Mouse (Mus musculus): ENCODE results near the gene Nrxn2.

Nrxn2 gene

DNA sequence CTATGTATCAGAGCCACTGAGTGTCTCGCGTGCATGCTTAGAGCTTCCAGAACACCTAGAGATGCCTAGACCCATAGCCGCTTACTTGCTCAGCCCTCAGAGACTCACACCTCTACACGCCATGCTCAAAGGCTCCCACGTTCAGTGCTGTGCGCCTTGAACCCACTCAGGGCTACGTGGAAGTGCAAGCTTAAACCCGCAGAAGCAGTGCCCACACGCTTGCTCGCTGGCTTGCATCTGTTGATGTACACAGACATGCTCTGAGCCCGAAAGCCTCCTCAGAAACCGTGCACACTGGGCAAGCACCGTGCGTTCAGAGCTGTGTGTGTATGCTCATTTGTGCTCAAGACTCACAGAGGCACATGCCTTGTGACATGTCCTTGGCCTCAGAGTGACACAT is 103.8 kb downstream of the Nrxn2 start:
- DNase-seq: no peak

DNA sequence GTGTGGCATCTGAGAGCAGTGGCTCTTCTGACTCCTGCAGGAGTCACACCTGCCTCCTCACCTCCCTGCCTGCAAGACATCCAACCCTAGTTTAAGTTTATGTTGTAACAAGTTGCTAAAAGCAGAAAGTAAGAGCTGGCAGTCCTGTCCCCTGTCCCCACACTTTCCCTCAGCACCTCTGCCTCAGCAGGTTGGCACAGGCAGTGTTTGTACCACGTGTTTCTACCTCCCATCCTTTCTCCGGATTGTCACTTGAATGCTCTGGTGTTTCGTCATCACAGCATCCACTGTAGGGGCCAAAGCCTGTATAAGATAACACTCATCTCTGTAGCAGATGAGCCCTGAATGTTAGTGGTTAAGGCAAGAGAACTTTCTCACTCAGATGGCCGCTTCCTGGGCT is 106.5 kb downstream of the Nrxn2 start:
- DNase-seq: no peak

DNA sequence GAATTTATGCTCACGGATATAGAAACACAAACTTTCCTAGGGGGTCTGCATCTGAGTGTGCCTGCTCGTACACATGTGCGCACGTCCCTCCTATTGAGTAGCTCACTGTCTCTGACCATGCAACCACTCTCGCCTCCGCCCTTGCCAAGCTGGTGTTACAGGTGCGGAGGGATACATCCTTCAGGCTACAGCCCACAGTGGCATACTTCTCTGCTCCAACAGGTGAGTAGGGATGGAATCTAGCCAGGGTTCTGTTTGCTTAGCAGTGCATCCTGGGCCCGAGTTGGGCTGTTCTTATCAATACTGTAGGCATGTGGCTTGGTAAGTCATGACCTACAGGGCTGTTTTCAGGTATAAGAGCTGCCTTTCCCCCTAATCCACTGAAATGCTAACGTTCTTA is 107.5 kb downstream of the Nrxn2 start:
- no peak for DNase-seq

DNA sequence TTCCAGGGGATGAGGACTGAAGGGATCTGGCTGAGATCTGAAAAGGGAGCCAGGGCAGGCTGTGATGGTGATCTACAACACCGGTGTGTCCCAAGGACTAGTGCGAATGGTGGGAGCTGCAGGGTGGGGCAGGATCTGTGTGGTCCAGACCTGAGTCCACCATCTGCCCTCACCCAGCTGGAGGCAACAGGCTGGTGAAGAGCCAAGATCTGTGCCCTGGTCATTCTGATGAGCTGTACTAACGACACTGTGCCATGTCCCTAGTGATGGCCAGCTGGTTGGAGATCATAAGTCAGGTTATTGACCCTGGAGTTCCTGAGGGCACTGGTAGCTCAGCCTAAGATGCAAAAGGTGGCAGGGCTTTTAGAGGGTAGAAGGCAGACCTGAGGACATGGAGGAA is 108.9 kb downstream of the Nrxn2 start:
- DNase-seq: no peak

DNA sequence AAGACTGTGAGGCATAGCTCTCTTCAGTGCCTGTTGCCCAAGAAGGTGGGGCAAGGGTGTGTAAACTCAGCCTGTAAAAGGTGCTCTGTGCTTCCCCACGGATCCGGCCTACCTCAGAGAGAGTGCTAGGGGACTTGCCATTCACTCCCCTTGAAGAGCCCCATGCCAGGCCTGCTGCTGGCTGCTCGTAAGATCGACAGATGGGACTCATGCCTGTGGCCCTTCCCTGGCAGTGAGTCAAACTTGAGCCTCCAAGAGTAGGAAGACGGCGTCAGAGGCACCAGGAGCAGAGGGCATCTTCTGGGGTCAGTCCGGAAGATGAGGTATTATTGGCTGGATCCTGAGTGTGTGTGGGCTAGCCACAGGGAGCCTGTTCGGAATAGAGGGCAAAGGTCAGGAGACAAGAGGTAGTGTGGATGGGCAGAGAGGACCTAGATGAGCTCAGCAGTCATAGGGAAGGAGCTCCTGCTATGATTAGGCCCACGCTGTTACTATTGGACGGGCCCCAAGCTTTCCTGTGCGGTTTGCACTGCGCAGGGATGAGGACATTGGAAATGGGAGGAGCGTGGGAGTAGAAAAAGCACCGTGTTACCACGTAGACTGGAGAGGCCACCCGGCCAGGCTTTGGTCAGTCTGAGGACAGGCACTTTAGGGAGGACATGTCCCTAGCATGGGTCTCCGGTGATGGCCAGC is 109.5 kb downstream of the Nrxn2 start:
- no peak for DNase-seq

DNA sequence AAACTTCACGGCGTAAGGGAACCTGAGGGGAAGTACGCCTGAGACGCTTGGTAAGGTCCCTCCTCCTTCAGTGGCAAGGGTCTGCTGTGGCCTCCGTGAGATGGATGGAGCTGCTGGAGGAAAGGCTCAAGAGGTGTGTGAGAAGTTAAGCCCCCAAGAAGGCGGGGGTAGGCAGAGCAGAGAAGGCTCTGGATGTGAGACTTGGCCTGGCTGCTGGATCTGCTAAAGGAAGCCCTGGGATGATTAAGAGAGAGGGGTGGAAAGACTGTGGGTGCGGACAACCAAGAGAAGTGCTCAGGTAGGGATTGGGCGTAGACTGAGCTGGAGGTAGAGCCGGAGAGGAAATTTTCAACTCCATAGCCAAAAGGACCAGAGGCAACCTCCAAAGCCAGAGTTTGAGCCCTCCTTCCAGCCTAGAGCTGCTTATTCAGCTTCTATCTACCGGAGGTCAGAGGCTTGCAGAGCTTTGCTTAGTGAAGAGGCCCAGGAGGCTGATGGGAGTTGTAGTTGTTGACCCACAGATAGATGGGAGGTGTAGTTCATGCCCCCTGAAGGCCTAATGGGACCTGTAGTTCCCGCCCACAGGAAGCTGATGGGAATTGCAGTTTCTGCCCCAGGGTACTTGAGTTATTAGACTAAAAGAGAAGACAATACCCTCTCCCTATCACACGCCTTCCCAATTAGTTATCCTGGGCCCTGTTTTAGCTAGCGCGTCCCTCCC is 110.9 kb downstream of the Nrxn2 start:
- DNase-seq: peak; percentile 54 to 75

DNA sequence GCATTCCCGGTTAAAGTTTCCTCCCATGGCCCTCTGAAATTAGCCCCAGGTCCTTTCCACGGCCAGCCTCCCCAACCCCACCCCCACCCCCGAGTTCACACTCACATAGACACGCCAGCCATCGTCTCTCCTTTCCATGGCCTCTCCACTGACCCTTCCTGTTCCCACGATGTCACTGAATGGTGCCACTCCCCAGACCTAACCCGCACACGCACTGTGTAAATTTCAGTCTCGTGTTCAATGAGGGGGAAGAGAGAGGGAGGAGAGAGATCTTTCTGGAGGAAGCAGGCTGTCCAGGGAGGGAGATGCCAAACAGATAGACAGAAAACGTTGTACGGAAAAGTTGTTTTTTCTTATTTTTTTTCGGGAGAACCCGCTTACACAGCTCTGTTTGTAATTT is 111.8 kb downstream of the Nrxn2 start:
- DNase-seq: no peak

DNA sequence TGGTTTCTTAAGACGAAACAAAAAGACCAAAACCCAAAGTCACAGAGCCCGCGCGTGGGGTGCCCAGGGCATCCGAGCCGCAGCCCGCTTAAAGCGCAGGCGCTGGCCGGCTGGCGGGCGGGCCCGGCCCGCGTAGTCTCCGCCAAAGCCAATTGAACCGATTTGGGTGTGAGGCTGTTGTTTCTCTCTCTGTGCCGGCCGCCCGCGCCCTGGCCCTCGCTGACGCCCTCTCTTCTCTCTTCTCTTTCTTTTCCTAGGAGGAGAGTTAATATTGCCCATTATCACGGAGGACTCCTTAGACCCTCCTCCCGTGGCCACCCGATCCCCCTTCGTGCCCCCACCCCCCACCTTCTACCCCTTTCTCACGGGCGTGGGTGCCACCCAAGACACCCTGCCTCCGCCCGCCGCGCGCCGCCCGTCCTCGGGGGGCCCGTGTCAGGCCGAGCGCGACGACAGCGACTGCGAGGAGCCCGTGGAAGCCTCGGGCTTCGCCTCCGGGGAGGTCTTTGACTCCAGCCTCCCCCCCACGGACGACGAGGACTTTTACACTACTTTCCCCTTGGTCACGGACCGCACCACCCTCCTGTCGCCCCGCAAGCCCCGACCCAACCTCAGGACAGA is 112.6 kb downstream of the Nrxn2 start:
- DNase-seq: peak in 1 of 2 experiments; percentile 57

DNA sequence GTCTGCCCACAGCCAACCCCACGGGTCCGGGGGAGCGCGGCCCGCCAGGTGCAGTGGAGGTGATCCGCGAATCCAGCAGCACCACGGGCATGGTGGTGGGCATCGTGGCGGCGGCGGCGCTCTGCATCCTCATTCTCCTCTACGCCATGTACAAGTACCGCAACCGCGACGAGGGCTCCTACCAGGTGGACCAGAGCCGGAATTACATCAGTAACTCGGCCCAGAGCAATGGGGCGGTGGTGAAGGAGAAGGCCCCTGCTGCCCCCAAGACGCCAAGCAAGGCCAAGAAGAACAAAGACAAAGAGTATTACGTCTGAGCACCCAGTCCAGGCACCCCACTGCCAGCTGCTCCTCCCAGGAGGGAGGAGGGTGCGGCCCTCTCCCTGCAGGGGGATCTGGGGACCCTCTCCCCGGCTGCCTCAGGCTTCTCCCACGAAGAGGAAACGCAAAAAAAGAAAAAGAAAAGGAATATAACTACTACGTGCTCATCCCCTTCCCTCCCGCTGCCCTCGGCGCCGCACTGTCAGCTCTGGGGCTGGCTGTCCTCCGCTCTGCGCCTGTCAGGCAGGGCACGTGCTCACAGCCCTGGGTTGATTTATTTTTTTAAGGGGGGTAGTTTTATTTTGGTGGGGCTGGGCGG is 113.4 kb downstream of the Nrxn2 start:
- DNase-seq: peak in 1 of 2 experiments; percentile 76

DNA sequence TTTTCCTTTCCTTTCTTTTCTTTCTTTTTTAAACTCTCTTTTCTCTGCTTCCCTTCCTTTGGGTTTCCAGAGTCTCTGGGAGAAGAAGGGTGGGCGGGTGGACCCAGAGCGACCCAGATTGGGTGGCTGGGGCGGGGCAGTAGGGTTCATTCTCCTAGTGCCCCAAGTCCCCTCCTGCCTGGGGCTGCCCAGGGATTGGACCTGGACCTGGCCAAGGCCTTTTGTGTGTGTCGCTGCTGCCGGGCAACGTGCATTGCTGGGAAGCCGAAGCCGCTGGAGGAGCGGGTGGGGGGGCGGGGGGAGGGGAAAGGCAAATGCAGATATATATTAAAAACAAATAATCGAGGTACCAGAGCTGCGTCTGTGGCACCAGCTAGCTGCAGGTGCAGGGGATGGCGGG is 114.1 kb downstream of the Nrxn2 start:
- DNase-seq: peak in 1 of 2 experiments; percentile 71

DNA sequence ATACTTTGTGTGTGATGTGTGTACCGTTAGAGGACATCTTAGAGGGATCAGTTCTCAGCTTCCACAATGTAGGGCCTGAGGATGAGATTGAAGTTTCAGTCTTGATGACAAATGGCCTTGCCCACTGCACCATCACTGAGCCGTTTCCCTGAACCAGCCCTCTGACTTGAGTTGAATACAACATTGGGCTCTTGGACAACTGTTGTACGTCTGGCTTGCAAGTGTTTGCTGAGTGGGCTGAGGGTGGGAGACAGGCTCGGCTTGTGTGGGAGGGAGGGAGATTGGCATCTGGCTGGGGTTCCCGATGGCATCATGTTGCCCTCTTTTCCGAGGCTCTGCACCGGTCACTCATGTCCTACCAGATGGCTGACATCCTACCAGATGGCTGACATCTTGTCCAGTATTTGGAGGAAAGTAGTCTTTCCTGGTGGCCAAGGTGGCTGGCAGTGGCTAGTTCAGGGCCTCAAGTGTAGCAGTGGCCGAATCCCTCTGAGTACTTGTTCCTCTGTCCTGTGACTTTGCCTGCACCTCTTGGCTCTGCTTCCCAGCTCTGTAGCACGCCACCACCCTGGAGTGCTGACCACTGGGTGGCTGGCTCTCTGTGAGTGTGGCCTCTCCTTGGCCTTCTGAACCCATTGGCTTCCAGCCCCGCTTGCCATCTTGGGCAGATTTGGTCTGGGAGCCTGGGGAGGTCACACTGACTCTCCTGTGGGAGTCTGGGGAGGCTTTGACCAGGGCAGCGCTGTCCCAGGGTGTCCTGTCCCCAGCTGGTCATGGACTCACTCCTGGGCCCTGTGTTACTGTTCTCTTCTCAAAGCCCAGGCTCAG is 115.0 kb downstream of the Nrxn2 start:
- peak; percentile 60 to 79 for DNase-seq

DNA sequence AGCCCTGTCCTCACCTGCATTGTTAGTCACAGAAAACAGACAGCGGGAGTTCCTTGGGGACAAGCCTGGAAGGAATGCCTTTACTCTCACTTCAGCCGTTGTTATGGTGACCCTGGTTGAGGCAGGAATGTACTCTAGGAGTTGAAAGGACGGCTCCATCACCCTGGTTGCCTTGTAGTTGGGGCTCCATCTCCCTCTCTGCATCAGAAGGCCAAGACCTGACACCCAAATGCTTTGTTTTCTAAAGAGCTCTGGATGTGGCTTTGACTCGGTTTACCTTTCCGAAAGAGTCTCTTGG is 115.5 kb downstream of the Nrxn2 start:
- no peak for DNase-seq

DNA sequence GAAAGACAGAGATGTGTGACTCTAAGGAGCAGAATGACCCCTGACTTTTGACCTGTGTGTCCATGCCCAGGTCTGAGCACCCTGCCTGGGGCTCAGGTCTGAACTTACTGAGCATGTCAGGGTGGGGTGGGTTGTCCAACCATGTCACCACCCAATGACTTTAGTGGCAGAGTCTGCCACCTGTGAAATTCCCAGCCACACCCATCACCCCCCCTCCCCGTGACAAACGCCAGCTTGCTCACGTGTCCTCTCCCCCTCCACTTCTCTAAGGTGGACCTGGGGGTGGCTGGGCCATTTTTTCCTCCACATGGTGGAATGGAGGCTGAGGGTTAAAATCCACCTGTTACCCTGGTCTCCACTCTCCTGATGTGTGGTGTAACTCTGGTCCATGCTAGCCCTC is 117.7 kb downstream of the Nrxn2 start:
- DNase-seq: no peak

DNA sequence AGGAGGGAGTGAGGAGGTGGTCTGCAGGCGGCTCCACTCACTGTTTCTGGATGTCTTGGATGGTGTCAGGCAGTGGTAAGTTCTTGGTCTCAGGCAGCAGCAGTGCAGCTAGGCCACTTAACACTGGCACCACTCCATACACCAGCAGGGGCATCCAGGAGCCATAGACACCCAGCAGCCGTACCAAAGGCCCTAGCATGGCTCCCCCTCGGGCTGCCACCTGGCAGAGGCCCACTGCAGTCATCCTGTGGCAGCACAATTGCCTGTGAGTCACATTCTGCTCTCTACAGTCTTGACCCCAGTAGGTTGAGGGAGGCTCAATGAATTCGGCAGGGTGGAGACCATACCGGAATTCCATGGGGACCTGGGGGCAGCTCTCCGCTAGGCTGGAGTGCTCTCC is 118.2 kb downstream of the Nrxn2 start:
- no peak for DNase-seq

DNA sequence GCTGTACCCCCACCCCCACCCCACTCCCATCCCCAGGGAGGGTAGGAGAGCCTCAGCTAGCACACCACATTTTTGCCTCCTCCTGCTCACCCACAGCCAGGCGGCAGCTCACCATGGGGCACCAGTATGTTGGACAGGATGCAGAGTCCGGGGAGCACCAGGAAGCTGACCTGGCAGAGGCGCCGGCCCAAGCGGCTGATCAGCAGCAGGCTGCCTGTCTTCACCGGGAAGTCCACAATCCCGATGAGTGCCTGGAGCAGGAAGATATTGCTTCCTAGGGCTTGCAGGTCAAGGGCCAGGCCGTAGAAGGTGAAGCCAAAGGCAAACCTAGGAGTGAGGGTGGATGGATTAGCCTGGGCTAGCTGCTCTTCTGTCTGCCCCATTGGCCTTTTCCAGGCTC is 119.0 kb downstream of the Nrxn2 start:
- peak in 1 of 2 experiments; percentile 68 for DNase-seq

DNA sequence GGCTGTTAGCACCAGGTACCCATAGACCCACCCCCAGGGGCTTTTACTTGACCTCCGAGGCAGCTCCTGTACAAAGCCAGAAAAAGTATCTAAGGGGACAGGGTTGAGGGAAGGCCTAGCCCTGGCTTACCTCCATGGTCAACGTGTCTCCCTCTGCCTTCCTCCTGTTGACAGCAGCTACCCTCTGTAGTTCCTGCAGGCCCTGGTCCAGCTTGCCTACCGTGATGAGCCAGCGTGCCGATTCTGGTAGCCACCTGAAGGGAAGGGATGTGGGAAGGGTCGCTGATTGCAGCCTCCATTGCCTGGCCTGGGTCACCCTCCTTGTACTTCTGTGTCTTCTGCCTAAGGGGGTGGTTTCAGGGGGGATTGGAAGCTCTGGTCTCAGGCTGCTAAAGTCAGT is 120.0 kb downstream of the Nrxn2 start:
- DNase-seq: no peak

DNA sequence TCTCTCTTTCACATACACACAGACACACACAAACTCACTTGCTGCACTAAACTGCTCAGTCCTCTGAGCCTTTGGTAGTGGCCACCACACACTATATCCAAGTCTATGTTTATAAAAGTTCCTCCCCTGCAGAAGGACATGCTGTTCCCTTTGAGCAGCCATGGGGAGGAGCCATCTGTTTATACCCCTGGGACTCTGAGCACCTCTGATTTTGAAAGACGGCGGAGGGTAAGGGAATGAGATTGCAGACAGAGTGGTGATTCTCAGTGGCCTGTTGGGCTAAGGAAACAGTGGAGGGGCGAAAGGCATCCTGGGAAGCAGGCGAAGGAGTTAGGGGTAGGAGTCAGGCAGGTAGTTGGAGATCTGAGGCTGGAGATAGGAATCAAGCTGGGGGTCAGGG is 121.1 kb downstream of the Nrxn2 start:
- no peak for DNase-seq

DNA sequence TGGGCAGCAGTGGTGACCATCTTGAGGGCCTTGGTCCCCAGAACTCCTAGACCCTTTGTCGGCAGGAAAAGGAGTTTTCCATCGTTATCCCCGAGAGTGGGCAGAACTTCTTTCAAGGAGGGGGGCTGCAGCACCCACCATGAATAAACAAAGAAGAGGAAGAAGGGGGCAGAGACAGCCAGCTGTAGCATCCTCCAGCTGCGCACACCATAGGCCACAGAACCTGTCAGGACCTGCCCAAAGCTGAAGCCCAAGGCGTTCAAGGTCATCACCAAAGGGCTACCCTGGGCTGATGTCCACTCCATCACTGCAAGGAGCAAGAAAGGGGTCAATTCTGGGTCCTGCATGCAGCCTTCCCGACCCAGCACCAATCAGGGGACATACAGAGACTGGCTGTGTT is 121.7 kb downstream of the Nrxn2 start:
- DNase-seq: no peak

DNA sequence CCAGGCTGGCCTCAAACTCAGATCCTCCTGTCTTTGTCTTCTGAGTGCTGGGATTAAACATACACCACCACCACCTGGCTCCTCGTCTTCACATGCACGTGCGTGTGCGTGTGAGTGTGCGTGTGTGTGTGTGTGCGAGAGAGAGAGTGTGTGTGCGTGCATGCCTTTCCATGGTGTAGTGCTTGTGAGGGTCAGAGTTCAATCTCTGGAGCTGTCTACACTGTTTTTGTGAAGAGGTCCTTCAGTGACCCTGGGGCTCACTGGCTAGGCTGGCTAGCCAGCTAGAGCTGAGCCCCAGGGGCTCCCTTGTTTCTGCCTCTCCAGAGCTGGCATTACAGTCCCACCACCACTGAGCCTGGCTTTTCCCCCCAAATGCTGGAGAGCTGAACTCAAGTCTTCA is 123.0 kb downstream of the Nrxn2 start:
- no peak for DNase-seq

DNA sequence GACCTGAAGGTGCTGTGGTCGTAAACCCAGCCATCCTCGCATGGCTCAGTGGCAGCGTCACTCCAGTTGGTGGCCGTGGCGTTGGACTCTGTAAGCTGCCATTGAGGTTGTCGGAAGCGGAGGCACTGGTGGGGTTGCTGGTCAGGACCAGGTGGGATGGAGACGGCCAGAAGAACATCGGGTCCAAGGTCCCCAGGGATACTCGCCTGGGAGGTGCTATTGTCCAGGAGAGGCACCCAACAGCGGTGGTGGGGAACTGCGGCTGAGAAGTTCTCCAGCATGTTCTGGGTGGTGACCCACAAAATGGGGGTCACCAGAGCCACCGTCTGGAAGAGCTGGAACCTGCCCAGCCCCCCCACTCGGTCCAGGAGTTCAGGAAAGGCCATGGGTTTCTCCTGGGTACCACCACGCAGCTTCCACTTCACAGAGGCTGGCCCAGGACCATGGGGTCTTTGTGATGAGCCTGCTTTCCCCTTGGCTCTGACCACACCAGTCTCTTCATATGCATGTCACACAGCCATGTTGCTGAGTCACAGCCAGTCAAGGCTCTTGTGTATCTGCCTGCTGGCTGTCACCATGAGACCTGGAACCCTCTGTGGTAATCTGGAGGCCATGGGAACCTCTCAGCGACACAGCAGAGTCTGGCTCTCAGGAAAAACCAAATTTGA is 124.0 kb downstream of the Nrxn2 start, which contains the start of gene Slc22a12:
TSS of gene Slc22a12 (minus strand) at position 666 of the 668 bp plus-strand sequence.
- peak in 1 of 2 experiments; percentile 79 for DNase-seq

DNA sequence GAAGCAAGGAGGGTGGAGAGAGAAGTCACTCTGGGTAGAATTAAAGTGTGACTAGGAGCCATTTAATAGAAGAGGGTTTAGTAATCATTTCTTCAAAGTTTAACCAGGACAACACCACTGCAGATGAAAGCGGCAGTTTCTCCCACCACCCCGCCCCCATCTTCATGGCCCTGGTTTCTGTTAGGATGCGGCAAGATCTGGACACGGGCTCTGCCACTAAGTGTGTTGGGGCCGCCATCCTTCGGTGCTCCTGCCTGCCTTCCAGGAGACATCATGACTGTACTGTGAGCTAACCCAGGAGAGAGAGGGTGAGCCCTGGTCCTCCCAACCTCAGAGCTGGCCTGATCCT is 124.5 kb downstream of the Nrxn2 start:
- peak; percentile 66 to 83 for DNase-seq

DNA sequence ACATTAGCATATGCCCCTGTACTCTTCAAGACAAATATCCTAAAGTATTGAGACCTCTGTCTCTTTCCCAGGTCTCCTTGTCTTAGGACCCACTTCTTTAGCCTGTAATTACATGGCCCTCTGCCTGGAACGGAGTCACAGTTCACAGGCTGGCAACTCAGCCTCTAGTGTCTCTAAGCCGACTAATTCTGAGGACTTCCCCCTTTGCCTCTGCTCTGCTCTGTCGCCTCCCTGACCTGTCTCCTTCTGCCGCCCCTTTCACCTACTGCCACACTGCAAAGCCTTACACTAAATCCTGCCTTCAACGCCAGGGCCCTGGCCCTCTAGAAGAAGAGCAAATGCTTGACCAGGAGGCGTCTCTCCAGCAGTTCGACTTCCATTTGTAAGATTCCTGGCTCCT is 125.0 kb downstream of the Nrxn2 start:
- peak in 1 of 2 experiments; percentile 68 for DNase-seq
